Mouse (Mus musculus): Measurements from ENCODE around the gene Tsen34. TPM values are rescaled to one million over a fixed set of nuclear protein-coding genes. Genes with fewer than 3 reads are reported as not detected.
"Not testable (repeated sequence)": the region's sequence is repeated elsewhere in the genome, so short reads cannot be mapped to it uniquely, and the experiment has no call there.

Tsen34 gene
- total RNA-seq, 2 experiments from 2014 or later: 37.3 to 40.6 TPM

DNA sequence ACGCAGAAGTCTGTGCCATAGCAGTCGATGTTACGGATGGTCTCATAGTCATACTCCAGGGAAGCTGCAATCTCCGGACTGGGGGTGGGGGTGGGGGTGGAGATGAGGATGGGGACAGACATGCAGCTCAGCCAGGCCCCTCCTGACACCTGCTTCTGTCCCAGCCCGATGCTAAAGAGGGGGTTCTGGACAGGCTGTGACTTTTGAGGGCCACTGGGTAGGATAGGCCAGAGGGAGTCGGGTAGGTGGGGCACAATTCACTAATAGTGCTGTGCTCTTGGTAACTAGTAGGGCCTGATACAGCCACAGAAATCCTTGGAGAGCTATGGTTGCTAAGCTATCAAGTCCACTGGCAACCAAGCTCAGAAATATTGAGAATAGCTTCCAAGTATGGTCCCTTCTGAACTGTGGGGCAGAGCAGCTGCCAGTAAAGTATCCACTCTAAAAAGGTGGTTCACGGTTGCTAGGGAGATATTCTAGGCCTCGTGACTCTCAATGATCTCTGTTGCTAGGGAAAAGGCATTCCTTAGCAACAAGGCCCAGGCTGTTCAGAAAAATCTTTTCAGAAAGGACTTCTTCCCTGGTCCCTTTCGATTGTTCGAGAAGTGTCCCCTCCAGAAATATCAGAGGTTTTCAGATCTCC is 8.6 kb upstream of the Tsen34 start:
- intact Hi-C loops (cut with DNase I; ENCODE audit: low total_unique reads): no loop called here
- DNase-seq: no peak

DNA sequence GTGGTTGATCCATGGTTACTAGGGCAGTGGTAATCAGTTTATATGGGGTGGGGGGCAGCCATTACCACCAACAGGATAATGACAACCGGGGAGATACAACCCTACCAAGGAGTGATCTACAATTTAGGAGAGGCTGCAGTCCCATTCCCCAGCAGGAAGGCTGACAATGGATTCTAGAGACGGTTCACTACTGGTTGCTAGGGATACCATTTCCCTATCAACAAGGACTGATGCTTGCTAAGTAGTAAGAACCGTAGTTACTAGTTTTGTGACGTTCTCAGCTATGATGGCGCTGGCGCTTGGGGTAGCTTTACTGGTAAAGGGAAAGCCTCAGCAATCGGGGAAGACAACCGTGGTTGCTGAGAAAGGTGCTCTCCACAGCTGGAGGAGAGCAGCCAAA is 8.0 kb upstream of the Tsen34 start:
- intact Hi-C loops (cut with DNase I; ENCODE audit: low total_unique reads): no loop called here
- DNase-seq: no peak

DNA sequence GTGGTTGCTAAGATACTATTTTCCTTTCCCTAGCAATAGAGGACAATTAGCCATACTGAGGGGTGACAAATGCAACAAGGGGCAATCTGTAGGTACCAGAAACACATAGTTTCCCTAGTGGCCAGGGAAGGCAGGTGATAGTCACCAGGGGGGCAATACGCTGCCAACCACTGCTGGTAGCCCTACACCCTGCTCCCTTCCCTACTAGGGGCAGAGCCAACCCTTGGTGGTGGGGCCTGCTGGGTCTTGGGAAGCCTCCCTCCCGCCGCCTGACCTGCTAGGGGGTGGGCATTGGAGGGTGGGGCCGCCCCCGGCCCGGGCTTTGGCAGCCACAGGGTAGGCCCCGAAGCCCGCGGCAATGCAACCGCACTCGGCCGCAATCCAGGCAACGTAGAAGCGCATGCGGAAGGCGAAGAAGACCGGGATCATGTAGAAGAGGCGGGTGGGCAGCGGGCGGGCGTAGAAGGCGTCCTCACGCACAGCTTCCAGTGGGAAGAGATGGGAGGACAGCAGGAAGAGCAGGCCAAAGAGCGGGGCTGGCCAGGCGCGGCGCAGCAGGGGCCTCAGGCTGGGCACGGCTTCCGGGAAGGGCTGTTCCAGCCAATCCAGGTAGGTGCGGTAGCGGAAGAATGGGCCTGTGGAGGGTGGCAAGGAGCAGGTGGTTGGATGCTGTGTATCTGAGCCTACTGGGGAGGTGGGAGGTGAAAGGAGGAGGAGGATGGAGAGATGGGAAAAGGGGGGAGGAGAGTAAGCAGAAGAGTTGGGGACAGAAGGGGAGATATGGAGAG is 7.1 kb upstream of the Tsen34 start:
- intact Hi-C loops (cut with DNase I; ENCODE audit: low total_unique reads): no loop called here
- DNase-seq: no peak

DNA sequence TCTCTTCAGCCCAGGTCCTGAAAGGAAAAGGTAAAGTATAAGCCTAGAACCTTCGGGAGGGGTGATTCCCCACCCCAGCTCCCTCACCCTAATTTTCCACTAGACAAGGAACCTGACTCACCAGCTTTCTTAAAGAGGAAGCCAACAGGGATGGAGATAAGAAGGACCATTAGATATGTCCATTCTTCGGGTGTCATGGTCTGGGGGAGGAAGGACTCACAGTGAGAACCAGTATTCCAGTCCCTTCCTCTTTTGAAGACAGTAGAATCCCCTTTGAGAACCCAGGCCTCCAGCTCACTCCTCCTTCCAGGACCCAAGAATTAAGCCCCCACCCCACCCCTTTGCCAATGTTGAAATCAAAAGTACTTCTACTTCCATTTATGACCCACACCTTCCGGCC is 744 bp upstream of the Tsen34 start:
- intact Hi-C loops (cut with DNase I; ENCODE audit: low total_unique reads): no loop called here
- no peak for DNase-seq

DNA sequence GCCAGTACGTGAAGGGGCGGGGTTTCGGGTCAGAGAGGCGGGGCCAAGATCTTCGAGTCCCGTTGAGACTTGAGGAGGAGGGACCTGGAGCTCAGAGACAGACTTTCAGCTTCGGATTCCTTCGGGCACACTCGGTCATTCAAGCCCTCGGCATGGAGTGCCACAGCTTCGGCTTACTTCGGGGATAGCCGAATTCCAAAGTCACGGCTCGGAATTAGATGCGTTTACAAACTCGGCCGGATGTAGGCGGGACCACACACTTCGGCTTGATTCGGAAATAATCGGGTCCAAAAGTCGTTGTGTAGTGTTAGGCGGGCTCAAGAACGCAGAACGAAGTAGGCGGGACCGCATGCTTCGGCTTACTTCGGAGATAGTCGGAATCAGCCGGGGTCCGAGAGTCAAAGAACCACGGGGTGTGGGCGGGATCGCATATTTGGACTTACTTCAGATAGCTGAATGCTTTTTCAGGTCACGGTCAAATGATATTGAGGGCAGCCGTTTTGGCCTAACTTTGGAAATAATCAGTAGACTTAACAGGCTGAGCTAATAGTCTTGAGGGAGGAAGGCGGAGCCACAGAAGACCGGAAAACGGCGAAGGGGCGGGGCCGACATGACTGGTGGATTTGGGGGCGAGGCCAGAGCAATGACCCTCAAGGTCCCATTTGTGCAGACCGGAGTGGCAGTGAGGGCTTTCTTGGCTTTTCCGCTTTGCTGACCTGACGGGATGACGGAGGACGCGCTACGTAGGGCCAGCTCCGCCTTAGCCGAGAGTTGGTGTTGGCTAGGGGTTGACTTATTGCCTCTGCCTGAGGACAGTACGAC is 535 bp downstream of the Tsen34 start, which contains the start of gene Mboat7:
Gene Mboat7, minus strand, starts transcription at position 537 of the 822 bp plus-strand sequence.
- intact Hi-C loops (cut with DNase I; ENCODE audit: low total_unique reads): no loop called here
- DNase-seq: peak; percentile 95

DNA sequence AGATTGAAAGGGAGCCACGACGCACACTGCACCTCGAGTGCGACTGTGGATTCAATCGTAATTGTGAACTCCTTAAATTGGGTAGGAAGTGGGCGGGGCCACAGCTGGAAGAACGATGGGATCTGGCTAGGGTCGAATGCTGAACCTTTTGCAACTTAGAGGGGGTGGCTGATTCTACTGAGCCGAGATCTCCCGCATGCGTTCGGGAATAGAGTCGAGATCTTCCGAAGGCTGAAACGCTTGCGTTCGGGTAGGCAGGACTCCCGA is 1.1 kb downstream of the Tsen34 start:
- intact Hi-C loops (cut with DNase I; ENCODE audit: low total_unique reads): no loop called here
- no peak for DNase-seq

DNA sequence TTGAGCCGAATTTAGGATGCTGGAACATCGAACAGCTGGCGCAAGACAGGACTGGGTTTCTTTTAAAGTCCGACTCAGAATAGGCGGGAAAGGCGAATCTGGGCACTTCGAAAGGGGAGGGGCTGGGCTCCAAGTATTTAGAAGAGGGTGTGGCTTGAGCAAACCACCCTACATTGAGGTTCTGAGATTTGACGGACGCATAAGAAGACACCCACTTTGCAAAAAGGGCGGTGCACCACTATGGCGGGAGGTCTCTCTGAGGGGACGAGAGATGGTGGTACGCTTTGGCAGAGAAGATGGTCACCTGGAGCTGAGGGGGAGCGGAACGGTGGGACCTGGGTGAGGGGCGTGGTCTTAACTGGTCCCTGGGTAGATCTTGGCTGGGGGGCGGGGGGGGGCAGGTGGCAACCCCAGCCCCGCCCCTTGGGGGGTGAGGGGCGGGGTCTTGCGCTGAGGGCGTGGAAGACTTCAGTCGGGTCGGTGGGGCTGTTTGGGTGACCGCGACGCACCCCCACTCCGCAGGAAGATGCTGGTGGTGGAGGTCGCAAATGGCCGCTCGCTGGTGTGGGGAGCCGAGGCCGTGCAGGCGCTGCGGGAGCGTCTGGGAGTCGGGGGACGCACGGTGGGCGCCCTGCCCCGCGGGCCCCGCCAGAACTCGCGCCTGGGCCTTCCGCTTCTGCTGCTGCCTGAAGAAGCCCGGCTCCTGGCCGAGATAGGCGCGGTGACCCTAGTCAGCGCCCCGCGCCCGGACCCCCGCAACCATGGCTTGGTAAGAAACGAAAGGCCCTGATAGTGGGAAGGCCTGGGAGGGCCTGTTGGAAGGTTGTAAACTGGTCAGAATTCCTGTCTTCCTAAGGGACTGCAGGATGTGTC is 1.6 kb downstream of the Tsen34 start:
- intact Hi-C loops (cut with DNase I; ENCODE audit: low total_unique reads): no loop called here
- peak; percentile 73 for DNase-seq

DNA sequence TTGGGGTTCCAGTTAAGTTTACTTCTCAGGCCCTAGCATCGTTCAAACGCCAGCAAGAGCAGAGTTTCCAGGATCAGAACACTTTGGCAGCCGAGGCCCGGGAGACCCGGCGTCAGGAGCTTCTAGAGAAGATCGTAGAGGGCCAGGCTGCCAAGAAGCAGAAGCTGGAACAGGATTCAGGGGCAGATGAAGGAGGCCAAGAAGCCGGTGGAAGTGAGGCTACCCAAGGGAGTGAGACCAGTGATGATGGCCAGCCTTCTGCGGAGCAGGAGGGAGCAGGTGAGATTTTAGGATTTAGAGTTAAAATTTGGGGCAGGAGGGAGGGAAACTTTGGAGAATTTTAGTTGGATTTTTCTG is 2.3 kb downstream of the Tsen34 start:
- intact Hi-C loops (cut with DNase I; ENCODE audit: low total_unique reads); DNase-seq: not testable (repeated sequence)

DNA sequence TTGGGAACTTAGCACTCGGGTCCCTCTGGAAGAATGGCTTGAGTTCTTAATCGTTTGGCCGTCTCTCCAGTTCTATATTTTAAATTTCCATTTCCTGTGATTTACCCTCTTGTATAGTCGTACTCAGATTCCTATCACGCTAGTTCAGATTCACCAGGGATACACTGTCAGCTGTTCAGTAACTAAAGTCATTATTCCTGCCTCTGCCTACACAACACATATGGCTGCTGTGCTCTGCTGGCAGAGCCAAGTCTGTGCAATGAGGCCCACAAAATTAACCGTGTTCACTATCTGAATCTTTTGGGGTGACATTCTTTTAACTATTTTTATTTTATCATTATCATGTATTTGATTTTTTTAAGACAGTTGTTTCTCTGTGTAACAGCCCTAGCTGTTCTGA is 5.8 kb downstream of the Tsen34 start:
- intact Hi-C loops (cut with DNase I; ENCODE audit: low total_unique reads): no loop called here

DNA sequence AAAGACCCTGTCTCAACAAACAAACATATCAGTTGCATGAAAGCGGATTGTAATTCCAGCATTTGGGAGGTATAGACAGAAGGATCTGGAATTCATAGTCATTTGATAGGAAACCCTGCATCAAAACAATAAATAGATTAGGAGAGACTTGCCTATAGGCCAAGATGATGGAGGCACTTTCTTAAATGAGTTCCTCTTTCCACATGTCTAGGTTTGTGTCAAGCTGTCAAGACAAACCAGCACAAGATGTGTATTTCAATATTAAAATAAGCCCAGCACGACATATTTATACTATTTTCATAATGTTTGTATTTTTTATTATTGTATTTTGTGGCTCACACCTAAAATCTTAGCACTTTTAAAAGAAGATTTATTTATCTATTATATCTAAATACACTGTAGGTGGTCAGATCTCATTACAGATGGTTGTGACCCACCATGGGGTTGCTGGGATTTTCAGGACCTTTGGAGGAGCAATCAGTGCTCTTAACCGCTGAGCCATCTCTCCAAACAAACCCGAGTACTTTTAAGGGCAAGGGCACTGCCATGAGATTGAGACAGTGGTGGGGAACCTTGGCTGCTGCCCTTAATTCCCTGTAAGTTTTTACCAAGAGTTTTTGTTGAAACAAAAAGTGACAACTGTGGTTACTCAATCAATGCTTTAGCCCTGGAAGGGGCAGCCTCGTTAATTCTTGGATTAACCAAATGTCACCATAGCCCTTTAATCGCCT is 10.7 kb downstream of the Tsen34 start:
- no peak for DNase-seq
- intact Hi-C loops (cut with DNase I; ENCODE audit: low total_unique reads): no loop called here

More for the DNA sequence above, 5.8 kb downstream of the Tsen34 start:
- no peak for DNase-seq

DNA sequence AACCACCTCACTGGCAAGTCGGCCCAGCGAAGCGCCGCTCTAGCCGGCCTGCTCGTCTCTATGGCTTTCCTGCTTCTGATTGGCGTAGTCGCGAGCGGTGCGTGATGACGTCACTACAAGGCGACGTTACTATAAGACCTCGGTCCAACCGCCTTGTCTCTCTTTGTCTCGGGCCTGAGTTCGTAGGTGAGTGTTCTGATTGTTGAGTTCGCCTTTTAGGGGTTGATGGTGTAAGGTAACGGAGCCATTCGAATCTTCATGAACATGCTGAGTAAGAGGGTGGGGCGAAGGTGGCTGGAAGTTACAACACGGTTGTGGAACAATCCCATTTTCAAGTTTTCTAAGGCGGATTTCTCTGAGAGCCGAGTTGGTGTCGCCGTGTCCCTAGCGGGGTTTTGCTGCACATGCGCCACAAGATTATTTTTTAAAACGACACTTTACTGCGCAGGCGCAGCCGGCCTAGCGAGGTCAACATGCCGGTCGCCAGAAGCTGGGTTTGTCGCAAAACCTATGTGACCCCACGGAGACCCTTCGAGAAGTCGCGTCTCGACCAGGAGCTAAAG is 11.3 kb downstream of the Tsen34 start, which contains the start of gene Rps9:
Gene Rps9, plus strand, starts transcription at position 115 of the 563 bp plus-strand sequence.
- DNase-seq: peak; percentile 94
- intact Hi-C loops (cut with DNase I; ENCODE audit: low total_unique reads): no loop called here

DNA sequence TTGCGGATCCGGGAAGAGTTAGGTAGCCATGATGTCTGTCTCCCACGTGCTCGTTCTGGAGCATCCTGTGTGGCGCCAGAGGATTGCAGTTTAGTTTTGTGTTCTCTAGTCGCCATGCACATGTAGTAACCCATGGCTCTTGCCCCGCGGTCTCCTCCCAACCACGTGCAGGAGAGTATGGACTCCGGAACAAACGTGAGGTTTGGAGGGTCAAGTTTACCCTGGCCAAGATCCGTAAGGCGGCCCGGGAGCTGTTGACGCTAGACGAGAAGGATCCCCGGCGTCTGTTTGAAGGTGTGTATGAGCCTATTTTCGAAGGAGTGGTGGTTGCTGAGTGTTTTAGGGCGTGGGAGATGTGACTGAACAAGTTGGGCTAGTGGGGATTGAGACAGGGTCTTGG is 11.8 kb downstream of the Tsen34 start:
- DNase-seq: no peak
- intact Hi-C loops (cut with DNase I; ENCODE audit: low total_unique reads): no loop called here

DNA sequence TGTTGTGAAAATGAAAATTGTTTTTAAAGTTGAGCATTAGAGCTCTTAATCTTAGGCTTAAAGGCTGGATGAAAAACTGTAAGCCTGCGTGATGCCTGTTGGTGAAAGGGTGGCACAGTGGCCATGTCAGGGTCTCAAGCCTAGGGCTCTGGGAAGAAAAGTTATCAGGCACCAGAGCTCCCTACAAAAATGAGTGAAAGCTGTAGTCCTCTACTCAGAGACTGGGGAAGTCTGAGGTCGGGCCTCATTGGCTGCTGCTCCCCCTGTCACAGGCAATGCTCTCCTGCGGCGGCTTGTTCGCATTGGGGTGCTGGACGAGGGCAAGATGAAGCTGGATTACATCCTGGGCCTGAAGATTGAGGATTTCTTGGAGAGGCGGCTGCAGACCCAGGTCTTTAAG is 12.8 kb downstream of the Tsen34 start:
- intact Hi-C loops (cut with DNase I; ENCODE audit: low total_unique reads); DNase-seq: not testable (repeated sequence)

DNA sequence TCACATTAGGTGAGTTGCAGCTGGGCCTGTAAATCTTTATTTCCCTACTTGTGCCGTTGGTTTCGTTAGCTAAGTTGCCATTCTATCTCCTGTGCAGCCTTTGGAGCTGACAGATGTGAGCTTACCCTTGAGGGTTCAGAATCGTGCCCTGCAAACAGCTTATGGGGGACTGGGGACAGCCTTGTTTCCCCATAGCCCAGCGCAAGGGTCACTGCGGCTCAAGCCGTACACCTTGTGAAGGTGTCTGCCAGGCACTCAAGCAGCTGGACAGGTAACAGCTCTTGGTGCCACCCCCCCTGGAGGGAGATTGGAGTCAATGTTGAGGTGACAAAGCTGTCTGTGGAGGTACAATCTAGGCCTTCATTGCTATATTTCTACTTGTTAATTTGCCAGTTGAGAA is 13.2 kb downstream of the Tsen34 start:
- DNase-seq: no peak
- intact Hi-C loops (cut with DNase I; ENCODE audit: low total_unique reads): no loop called here

DNA sequence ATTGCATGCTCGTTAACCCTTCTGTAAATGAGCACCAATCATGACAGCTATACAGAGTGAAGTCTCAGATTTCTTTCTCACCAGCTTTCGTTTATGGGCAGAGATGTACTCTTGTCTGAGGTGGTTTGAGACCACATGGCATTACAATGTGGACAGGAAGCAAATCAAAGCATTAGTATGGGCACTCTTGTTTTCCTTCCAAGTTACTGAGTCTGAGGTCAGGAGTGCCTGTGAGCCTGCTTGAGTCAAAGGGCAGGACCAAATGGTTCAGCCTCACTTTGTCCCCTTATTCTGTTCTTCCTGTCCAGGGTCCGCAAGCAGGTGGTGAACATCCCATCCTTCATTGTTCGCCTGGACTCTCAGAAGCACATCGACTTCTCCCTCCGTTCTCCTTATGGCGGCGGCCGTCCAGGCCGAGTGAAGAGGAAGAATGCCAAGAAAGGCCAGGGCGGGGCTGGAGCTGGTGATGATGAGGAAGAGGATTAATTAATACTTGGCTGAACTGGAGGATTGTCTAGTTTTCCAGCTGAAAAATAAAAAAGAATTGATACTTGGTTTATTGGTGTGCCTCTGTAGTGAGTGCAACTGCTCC is 13.8 kb downstream of the Tsen34 start:
- DNase-seq: no peak
- intact Hi-C loops (cut with DNase I; ENCODE audit: low total_unique reads): no loop called here

DNA sequence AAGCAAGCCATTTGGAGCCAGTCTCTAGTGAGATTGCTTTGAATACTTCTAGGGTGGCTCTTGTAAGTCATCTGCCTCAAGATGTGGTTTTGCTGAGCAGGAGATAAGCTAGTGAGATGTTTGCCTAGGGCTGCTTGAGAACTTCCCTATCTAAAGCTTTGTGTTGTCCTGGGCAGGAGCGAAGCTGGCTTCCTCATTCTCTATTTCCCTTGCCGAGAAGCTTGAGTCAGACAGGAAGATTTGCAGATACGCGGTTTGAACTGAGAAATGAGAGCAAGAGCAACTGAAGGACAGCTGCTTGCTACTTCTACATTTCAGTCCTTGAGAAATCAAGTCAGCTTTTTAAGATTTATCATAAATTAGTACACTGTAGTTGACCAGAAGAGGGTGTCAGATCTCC is 14.4 kb downstream of the Tsen34 start:
- DNase-seq: no peak
- intact Hi-C loops (cut with DNase I; ENCODE audit: low total_unique reads): no loop called here

DNA sequence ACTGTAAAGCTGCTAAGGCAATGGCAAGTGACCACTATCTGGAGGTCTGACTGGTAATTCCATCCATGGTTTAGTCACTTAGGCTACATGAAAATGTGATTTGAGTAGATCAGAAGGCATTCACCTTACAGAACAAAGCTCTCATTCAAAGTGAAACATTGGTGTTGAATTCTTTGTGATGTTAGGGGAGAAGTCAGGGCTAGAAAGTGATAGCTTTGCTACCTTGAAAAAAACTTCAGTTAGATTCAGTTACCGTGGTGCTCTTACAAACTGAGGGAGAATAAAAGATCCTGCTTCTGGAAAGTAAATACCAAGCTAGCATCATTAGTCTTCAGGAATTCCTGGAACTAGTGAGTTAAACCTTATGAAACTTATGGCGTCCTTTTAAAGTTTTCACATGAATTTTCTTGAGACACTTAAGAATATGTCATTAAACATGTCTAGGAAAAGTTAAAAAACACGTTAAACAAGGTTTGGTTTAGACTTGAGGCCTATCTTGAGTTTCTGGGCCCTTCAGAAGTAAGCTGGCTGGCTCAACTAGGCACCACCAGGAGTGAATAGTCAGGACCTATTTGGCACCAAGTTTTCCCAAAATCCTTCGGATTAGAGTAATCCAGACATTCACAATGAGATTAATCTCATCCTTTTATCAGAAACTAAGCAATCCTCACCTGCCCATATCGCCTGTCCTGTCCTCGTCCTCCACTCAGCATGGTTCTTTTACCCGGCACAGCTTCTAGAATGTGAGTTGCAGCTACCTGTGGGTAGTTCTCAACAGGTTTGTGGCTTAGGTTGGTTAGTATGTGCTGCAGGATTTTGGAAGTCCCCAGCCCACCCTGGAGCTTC is 15.1 kb downstream of the Tsen34 start:
- intact Hi-C loops (cut with DNase I; ENCODE audit: low total_unique reads): no loop called here
- no peak for DNase-seq

Measured in gastrocnemius, postnatal 14 days (tissue).